Mouse (Mus musculus) erythroid progenitor cell, adult 5-6 weeks (primary cell): ENCODE results near the gene Cox6a1. TPM values are rescaled to one million over a fixed set of nuclear protein-coding genes. Genes with fewer than 3 reads are reported as not detected.
A peak's percentile ranks its signal among the peaks of the same experiment; 100 is the strongest.
"Not testable (repeated sequence)": the region's sequence is repeated elsewhere in the genome, so short reads cannot be mapped to it uniquely, and the experiment has no call there.

Experiments used
- ATAC-seq: replicated peaks from 2 replicates; pipeline ENCODE4 v1.8.0; 2016; ENCODE audit warnings: moderate number of reproducible peaks, mild to moderate bottlenecking, moderate TSS enrichment, inconsistent platforms; ENCODE audit not compliant: poor library complexity, low FRiP score, severe bottlenecking
- total RNA-seq, 2 experiments: library from RNA; stranded (forward) in 1 of 2; stranded (reverse) in 1 of 2; fragments of 150-400 nt in 1 of 2; fragments of 186-747, 209-891 nt in 1 of 2; gene quantifications; 2 replicates each; pipeline versions ENCODE4 v1.2.3 to v1.2.4; 2015 to 2017; ENCODE audit warnings: low replicate concordance in 2 of 2

Cox6a1 gene
- total RNA-seq, 2 experiments from 2014 or later, result 55.4 to 265 TPM

- peak; percentile 83 for ATAC-seq
Observed at GRCm38 (mm10) chr5:115312816-115313667, 35.7 kb downstream of the Cox6a1 start.

GRCm38 (mm10) chr5:115312354-115312753 is 36.4 kb downstream of the Cox6a1 start:
- ATAC-seq, result peak; percentile 76

GRCm38 (mm10) chr5:115302190-115302589 is 46.6 kb downstream of the Cox6a1 start:
- ATAC-seq, result not testable (repeated sequence)

- ATAC-seq, result no peak
Observed at GRCm38 (mm10) chr5:115301615-115302014, 47.2 kb downstream of the Cox6a1 start.

GRCm38 (mm10) chr5:115300792-115301614 is 47.8 kb downstream of the Cox6a1 start, which contains the start of gene Dynll1:
TSS of gene Dynll1 (minus strand) at chr5:115300999.
- peak; percentile 98 for ATAC-seq

GRCm38 (mm10) chr5:115300035-115300744 is 48.6 kb downstream of the Cox6a1 start:
- ATAC-seq, result peak; percentile 26; the same call in 1 of the 2 replicates

- ATAC-seq, result no peak
Observed at GRCm38 (mm10) chr5:115296347-115296746, 52.4 kb downstream of the Cox6a1 start.

Other genes with a start within 250 kb of the Cox6a1 start
- gene Acads, start 229.6 kb downstream of the Cox6a1 start, total RNA-seq (2015; ENCODE audit: low replicate concordance), result 4.2 and 20.2 TPM in 2 replicates
- 2.4 and 8.0 TPM in 2 replicates for gene Acads, start 229.6 kb downstream of the Cox6a1 start, total RNA-seq (2017; ENCODE audit: low replicate concordance)
- 5.4 and 5.9 TPM in 2 replicates for gene Unc119b, start 214.0 kb downstream of the Cox6a1 start, total RNA-seq (2015; ENCODE audit: low replicate concordance)
- gene Unc119b, start 214.0 kb downstream of the Cox6a1 start, total RNA-seq (2017; ENCODE audit: low replicate concordance), result 5.4 and 6.8 TPM in 2 replicates
- 32.3 and 36.8 TPM in 2 replicates for gene Mlec, start 190.8 kb downstream of the Cox6a1 start, total RNA-seq (2015; ENCODE audit: low replicate concordance)
- gene Mlec, start 190.8 kb downstream of the Cox6a1 start, total RNA-seq (2017; ENCODE audit: low replicate concordance), result 23.2 and 25.9 TPM in 2 replicates
- gene Cabp1, start 154.6 kb downstream of the Cox6a1 start, total RNA-seq (2015; ENCODE audit: low replicate concordance), result not detected in 2 replicates
- not detected in 2 replicates for gene Cabp1, start 154.6 kb downstream of the Cox6a1 start, total RNA-seq (2017; ENCODE audit: low replicate concordance)
- gene Pop5, start 113.1 kb downstream of the Cox6a1 start, total RNA-seq (2015; ENCODE audit: low replicate concordance), result 45.8 and 70.0 TPM in 2 replicates
- gene Pop5, start 113.1 kb downstream of the Cox6a1 start, total RNA-seq (2017; ENCODE audit: low replicate concordance), result 29.8 and 33.7 TPM in 2 replicates
- 170 and 198 TPM in 2 replicates for gene Rnf10, start 76.1 kb downstream of the Cox6a1 start, total RNA-seq (2015; ENCODE audit: low replicate concordance)
- 378 and 474 TPM in 2 replicates for gene Rnf10, start 76.1 kb downstream of the Cox6a1 start, total RNA-seq (2017; ENCODE audit: low replicate concordance)
- 7.2 and 8.4 TPM in 2 replicates for gene Coq5, start 69.3 kb downstream of the Cox6a1 start, total RNA-seq (2015; ENCODE audit: low replicate concordance)
- gene Coq5, start 69.3 kb downstream of the Cox6a1 start, total RNA-seq (2017; ENCODE audit: low replicate concordance), result 12.8 and 15.9 TPM in 2 replicates
- 310 and 338 TPM in 2 replicates for gene Dynll1, start 48.0 kb downstream of the Cox6a1 start, total RNA-seq (2015; ENCODE audit: low replicate concordance)
- 98.2 and 201 TPM in 2 replicates for gene Dynll1, start 48.0 kb downstream of the Cox6a1 start, total RNA-seq (2017; ENCODE audit: low replicate concordance)
- 26.8 and 36.4 TPM in 2 replicates for gene Srsf9, start 21.8 kb downstream of the Cox6a1 start, total RNA-seq (2015; ENCODE audit: low replicate concordance)
- gene Srsf9, start 21.8 kb downstream of the Cox6a1 start, total RNA-seq (2017; ENCODE audit: low replicate concordance), result 45.7 and 86.4 TPM in 2 replicates
- gene Gatc, start 7.8 kb downstream of the Cox6a1 start, total RNA-seq (2015; ENCODE audit: low replicate concordance), result 25.6 and 32.3 TPM in 2 replicates
- gene Gatc, start 7.8 kb downstream of the Cox6a1 start, total RNA-seq (2017; ENCODE audit: low replicate concordance), result 6.4 and 10.9 TPM in 2 replicates
- 19.3 and 19.8 TPM in 2 replicates for gene Triap1, start 7.8 kb downstream of the Cox6a1 start, total RNA-seq (2015; ENCODE audit: low replicate concordance)
- 3.2 and 8.5 TPM in 2 replicates for gene Triap1, start 7.8 kb downstream of the Cox6a1 start, total RNA-seq (2017; ENCODE audit: low replicate concordance)
- gene Msi1, start 80.6 kb upstream of the Cox6a1 start, total RNA-seq (2015; ENCODE audit: low replicate concordance), result not detected in 2 replicates
- not detected in 2 replicates for gene Msi1, start 80.6 kb upstream of the Cox6a1 start, total RNA-seq (2017; ENCODE audit: low replicate concordance)
- gene Pla2g1b, start 117.3 kb upstream of the Cox6a1 start, total RNA-seq (2015; ENCODE audit: low replicate concordance), result not detected in 2 replicates
- gene Pla2g1b, start 117.3 kb upstream of the Cox6a1 start, total RNA-seq (2017; ENCODE audit: low replicate concordance), result not detected in 2 replicates
- gene Sirt4, start 135.7 kb upstream of the Cox6a1 start, total RNA-seq (2015; ENCODE audit: low replicate concordance), result 1.8 TPM in 1 of 2 replicates, not detected in the other
- 3.3 TPM in 1 of 2 replicates, not detected in the other for gene Sirt4, start 135.7 kb upstream of the Cox6a1 start, total RNA-seq (2017; ENCODE audit: low replicate concordance)
- gene Pxn, start 157.7 kb upstream of the Cox6a1 start, total RNA-seq (2015; ENCODE audit: low replicate concordance), result 18.9 and 24.5 TPM in 2 replicates
- 11.1 and 21.2 TPM in 2 replicates for gene Pxn, start 157.7 kb upstream of the Cox6a1 start, total RNA-seq (2017; ENCODE audit: low replicate concordance)
- gene Rplp0, start 210.5 kb upstream of the Cox6a1 start, total RNA-seq (2015; ENCODE audit: low replicate concordance), result 1,000 and 1,025 TPM in 2 replicates
- gene Rplp0, start 210.5 kb upstream of the Cox6a1 start, total RNA-seq (2017; ENCODE audit: low replicate concordance), result 380 and 735 TPM in 2 replicates
- 9.4 and 17.6 TPM in 2 replicates for gene Gcn1l1, start 216.3 kb upstream of the Cox6a1 start, total RNA-seq (2015; ENCODE audit: low replicate concordance)
- gene Gcn1l1, start 216.3 kb upstream of the Cox6a1 start, total RNA-seq (2017; ENCODE audit: low replicate concordance), result 13.7 and 14.1 TPM in 2 replicates